Mouse (Mus musculus) cerebellum, postnatal 25 days (tissue): ENCODE measurements around the gene Gch1.

Experiments
- DNase-seq, 2 experiments: peaks; one replicate each; pipeline ENCODE4 v3.0.0; 2021; ENCODE audit warnings: mixed read lengths in 2 of 2

Gch1 gene

DNA sequence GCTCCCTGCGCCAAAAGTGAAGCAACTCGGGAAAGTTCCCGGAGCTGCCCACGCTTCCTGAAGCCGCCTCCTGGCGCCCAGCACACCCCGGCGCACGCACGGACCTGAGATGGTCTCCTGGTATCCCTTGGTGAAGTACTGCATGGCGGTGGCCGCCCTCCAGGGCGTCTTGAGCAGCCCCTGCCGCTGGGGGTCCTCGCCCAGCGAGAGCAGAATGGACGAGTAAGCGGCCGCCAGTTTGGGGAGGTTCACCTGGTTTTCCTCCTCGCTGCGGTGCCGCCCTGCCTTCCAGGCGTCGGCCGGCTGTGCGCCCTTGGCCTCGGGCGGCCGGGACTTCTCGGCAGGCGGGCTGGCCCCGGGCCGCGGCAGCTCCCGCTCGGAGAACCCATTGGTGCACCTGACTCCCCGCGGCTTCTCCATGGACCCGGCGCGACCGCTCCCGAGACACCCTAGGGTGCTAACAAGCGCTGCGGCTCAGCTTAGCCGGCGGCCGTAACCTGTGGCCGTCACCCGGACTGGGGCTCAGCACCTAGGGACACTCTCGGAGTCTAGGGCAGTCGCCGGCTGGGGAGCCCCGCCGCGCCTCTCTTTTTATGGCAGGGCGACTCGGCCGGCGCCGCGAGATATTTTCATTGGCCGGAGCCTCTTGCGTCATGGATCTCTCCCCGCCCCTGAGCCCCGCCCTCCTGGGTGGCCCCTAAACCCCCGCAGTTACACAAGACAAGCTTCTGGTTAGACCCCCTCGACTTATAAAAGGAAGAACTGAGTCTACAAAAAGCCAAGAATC lies at the start of gene Gch1:
Gene Gch1, minus strand, starts transcription at position 566 of the 787 bp plus-strand sequence.
- peak; percentile 69 to 78 for DNase-seq

DNA sequence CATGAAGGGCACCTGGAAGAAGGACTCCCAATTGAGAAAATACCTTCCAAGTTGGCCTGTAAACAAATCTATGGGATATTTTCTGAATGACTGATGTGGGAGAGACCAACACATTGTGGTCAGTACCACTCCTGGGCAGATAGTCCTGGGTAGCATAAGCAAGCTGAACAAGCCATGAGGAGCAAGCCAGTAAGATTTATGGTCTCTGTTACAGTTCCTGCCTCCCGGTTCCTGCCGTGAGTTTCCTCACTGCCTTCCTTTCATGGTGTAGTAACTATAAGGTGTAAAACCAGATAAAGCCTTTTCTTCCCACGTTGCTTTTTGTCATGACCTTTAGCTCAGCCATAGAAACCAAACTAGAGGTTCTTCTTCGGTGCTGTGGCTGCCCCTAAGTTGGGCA lies 48.1 kb upstream of the Gch1 start:
- DNase-seq = no peak

DNA sequence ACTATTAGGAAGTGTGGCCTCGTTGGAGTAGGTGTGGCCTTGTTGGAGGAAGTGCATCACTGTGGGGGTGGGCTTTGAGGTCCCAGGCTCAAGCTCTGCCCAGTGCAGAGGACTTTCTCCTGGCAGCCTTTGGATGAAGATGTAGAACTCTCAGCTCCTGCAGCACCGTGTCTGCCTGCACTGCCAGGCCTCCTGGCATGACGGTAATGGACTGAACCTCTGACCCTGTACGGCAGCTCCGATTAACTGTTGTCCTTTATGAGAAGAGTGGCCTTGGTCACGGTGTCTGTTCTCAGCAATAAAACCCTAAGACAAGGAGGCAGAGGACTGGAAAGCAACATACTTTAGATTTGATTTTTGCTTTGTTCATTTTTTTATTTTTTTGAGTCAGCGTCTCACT lies 47.3 kb upstream of the Gch1 start:
- no peak for DNase-seq

DNA sequence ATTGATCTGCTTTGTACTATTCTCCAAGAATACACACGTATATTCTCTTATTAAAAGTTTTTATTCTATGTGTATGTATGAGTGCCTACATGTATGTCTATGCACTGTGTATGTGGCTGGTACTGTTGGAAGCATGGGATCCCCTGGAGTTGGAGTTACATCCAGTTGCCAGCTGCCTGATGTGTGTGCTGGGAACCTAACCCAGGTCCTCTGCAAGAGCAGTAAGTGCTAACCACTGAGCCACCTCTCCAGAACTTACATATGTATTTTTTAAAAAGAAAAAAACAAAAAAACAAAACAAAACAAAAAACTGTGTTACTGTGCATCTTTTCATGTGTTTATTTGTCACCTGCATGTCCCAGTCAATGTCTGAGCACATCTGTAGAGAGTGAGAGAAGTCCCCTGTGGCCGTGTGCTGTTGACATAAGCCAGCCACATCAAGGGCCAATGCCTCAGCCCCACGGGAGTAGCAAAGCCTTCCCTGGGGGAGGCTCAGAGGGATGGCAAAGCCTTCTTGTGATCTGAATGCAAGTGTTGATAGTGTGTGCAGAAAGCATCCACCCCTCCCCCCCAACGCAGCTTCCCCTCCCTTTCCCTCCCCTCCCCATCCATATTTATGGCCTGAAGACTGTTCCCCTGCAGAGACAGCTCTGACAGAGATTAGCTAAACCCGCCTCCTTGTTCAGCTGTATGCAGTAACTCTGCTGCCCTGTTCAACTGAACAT lies 45.5 kb upstream of the Gch1 start:
- DNase-seq = no peak

DNA sequence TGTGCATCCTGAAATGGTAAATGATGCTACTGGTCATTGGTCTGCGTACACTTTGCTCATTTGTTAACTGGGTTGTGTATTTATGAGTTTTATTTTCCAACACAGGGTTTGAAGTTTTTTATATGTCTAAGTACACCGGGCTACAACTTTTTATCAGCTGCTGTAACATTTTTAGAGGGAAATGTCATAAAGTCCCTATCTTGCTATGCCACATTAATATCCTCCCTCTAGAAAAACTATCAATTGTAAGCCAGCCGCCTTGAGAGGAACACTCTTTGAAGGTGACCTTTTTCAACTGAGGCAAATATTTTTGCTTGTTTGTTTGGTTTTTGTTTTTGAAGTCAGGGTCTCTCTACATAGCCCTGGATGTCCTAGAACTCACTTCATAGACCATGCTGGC lies 44.8 kb upstream of the Gch1 start:
- no peak for DNase-seq

DNA sequence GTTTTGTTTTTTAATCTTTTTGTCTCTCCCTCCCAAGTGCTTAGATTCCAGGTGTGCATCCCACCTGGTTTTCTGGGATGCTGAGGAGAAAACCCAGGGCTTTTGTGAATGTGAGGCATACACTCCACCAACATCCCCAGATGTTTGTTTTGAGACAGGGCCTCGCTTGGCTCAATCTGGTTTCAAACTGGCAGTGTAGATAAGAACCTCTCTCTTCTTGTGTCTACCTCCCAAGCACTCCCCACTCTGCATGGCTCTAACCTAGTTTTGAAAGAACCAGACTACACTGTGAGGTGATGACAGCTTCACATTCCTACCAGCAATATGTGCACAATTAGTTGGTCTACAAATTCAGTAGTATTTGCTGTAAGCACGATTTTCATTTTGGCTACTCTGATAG lies 44.4 kb upstream of the Gch1 start:
- no peak for DNase-seq

DNA sequence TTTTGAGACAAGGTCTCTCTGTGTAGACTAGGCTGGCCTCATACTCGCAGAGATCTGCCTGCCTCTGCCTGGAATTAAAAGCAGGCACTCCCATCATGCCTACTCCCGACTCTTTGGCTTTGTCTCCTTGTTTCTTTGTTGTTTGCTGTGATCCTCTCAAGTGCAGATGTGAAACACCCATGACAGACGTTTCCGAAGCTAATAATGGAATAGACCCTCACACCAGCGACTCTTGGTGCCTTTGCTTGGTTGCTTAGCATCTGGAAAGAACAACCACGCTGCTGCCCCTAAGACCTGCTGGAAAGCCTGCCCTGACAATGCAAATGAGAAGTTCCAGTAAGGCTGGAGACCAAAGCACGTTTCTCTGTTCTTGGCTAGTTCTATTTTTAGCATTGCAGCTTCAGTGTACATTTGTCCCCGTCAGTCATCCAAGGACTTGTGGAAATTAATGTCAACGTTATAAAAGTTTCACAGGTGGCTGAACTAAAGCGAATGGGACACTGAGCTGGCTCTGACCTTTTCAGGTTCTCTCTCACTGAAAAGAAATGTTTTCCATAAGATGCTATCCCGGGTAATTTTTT lies 40.7 kb upstream of the Gch1 start:
- DNase-seq = no peak

DNA sequence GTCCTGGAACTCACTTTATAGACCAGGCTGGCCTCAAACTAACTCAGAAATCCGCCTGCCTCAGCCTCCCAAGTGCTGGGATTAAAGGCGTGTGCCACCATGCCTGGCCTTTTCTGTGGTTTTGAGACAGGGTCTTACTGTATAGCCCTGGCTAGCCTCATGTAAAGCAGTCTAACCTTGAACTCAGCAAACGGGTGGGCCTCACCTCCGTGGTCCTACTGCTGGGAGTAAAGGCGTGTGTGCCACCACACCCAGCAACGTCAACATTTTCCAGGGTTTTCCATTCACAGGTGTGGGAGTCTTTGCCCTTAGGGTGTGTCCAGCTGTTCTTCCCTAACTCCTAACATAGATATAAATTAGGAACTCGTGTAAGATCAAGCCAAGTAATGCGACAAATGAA lies 36.7 kb upstream of the Gch1 start:
- DNase-seq = no peak

DNA sequence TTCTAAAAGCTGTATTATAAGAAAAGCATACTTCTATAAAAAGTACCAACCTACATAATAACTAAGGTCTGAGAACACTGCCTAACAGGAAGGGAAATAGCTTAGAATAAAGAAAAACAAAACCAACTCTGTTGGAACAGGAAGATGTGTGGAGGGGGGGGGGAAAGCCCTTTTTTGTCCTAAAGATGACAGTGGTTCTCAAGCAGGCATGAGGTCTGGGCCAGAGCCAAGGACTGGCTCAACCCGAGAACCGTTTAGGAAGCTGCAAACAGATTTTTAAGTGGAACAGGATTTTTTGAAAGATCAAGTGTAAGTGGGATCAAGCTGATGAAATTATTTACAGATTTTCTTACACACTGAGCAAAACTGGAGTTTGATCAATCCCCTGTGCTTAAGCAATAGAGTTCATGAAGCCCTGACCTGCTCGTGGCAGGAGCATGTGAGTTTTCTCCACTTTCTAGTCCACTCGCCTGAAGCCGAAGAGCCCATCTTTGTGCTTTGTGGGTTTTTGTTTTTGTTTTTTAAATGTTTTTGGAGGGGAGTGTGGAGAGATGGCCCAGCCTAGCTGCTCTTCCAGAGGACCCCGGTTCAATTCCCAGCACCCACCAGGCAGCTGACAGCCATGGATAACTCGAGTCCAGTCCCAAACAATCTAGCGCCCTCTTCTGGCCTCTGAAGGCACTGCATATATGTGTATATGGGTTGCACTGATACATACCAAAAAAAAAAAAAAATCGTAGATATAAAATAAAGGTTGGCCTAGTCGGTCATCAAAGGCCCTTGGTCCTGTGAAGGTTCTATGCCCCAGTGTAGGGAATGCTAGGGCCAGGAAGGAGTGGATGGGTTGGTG lies 35.5 kb upstream of the Gch1 start:
- DNase-seq = peak in 1 of 2 experiments; percentile 6

DNA sequence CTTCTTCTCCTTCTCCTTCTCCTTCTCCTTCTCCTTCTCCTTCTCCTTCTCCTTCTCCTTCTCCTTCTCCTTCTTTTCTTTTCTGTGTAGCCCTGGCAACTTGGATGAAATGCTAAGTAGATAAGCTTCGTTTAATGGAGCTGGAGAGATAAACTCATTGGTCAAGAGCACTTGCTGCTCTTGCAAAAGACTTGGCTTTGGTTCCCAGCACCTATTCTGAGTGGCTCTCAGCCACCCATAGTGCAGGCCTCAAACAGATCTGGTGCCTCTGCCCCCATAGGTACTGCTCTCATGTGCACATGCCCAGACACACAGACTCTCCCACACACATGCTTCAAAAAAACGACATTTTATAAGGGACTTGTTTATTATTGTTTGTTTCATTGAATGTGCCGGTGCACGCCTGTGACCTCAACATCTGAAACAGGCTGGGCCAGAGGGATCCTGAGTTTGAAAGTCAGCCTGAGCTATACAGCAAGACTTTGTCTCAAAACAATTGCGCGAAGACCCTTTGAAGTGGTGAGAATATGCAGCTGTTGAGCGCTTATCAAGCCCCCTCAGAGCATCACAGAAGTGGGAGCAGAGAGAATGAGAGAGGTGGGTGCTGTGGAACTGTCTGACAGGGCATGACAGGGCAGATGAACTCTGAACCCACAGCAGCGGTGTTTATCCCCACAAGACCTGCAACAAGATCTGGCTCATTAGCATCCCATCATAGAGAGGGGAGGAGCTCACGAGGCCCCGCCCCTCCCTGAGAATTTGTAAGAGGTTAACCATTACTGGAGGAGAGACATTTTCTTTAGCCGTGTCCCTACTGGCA lies 33.6 kb upstream of the Gch1 start:
- no peak for DNase-seq

DNA sequence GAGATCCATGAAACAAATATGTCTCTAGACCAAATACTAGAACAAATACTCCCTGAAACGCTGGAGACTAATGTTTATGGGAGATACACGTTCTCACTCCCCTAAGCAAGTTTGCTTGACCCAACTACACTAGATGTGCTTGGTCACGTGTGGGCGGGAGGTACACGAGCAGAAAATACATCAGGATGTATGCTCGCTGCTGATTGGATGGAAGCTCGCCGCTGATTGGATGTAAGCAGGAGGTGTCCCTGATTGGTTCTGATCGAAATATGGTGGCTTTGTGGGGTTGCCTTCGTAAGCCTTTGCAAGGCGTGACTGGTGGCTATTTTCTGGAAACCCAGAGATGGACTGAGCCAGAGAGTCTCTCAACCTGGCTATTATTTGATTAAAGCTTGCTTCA lies 32.4 kb upstream of the Gch1 start:
- DNase-seq = no peak

DNA sequence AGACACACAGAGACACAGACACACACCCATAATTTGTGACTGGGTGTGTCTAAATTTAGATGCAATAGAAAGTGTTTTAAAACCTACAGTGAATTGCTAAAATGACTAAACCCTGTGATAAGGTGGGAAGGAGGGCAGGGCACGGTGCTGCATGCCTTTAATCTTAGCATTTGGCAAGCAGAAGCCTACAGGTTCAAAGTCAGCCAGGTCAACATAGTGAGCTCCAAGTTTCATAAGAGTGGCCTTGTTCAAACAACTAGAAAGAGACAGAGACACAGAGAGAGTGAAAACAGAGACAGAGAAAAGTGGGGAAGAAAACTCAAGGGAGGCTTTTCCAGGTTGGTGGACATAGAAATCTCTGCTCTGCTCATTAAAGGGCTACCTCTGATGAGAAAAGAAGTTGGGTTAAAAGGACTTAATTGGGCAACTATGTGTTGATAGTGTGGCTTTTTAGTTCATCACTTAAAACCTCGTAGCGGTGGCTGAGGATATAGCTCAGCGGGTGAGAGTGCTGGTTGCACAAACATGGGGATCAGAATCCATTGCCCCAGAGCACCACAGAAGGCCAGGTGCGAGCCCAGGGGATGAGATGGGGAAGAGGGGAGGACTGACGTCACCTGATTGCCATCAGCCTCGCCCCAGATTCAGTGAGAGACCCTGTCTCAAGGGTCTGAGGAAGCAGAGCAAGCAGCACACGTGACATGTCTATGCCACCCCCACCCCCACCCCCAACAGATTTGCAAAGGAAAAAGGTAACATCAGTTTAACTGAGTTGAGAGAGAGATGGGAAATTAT lies 31.2 kb upstream of the Gch1 start:
- no peak for DNase-seq

DNA sequence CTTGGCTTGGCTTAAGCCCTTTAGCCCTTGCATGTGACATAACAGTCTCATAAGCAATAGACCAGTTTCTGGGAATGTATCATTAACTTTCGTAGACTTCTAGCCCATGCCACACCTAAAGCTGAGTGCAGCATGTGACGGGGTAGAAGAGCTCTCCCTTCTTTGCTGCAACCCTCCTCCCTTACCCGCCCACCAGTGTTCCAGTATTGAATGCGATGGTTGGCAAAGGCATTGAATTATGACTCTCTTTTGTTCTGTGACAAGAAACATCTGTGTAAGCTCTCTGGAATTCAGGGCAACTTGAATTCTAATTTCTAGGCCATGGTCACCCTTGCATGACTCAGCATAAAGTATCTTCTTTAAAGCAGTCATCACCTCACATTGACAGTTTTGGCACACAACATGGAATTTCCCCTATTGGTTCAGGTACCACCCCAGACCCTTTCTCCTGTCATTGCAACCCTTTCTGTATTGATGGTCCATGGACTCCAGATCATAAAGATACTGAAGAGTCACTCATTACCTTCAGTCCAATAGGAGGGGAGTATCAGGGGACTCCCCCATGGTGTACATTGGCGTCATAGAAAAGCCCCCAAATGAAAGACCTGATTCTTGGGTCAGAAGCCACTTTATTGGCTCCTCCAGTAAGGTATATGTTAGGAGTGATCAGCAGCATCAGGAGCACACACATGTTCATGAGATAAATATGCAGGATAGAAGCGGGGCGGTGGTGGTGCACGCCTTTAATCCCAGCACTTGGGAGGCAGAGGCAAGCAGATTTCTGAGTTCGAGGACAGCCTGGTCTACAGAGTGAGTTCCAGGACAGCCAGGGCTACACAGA lies 29.8 kb upstream of the Gch1 start:
- DNase-seq = no peak

DNA sequence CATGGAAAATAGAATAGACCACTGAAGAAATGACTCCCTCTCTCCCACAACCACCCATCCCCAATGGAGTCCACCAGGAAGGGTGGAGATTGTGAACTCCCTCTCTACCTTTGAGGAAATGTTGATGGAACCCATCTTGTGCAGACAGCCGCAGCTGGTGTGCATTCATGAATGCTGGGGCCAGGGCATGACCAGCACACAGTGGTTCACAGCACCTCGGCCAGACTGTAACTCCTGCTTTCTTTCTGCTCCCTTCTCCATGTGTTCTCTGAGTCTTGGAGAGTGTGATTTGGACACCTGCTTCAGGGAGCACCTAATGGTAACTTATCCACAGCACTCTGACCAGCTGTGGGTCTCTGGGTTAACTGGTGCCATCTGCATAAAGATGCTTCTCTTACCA lies 27.3 kb upstream of the Gch1 start:
- no peak for DNase-seq

DNA sequence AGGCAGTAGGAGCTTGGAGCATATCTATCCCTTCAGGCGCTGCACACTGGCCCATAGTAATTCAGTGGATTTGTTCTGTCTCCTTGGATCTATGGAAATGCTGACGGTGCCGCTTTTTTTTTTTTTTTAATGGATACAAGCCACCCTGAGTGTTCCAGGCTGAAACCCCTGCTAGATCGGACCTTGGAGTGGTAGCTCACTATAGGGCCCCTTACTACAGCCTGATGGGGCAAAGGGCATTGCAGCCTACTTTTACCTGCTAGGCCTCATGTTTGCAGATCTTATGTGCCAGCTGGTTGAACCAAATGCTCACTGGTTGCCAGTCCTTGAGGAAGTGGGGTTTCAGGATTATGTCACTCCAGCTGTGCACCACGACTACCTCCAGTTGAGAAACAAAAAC lies 25.2 kb upstream of the Gch1 start:
- DNase-seq = no peak

DNA sequence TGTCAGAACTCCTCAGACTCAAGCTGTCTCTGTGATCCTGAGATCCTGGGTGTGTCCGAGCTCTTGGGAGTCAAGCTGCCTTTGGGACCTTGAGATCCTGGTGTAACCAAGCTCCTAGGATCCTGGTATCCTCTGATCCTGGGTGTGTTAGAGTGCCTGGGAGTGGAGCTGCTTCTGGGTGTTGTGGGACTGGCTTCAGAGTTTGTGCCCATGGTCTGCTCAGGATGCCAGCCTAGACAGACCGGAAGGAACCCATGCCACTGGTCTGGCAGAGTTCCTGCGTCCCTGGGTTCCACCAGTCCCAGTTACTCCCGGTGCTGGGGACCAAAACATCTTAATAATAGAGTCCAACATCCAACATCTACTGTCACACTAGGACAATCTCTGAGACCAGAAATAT lies 24.1 kb upstream of the Gch1 start:
- DNase-seq = no peak

DNA sequence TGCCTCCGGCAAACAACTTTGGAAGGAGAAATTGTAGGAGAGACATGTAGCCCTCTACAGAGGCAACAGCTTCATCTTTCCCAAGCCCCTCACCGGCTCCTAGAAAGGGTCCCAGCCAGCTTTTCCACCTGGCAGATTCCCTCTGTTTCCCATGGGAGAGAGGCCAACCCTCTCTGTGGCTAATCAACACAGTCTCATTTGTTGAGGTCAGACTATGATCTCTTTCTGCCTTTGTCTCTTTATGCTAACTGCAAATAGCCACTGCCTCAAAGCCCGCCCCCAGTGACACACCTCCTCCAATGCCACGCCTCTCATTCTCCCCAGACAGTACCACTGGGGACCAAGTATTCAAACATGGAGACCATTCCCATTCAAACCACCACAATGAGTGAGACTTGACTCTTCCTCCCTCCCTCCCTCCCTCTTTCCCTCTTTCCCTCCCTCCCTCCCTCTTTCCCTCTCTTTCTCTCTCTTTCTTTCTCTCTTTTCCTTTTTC lies 20.5 kb upstream of the Gch1 start:
- no peak for DNase-seq

DNA sequence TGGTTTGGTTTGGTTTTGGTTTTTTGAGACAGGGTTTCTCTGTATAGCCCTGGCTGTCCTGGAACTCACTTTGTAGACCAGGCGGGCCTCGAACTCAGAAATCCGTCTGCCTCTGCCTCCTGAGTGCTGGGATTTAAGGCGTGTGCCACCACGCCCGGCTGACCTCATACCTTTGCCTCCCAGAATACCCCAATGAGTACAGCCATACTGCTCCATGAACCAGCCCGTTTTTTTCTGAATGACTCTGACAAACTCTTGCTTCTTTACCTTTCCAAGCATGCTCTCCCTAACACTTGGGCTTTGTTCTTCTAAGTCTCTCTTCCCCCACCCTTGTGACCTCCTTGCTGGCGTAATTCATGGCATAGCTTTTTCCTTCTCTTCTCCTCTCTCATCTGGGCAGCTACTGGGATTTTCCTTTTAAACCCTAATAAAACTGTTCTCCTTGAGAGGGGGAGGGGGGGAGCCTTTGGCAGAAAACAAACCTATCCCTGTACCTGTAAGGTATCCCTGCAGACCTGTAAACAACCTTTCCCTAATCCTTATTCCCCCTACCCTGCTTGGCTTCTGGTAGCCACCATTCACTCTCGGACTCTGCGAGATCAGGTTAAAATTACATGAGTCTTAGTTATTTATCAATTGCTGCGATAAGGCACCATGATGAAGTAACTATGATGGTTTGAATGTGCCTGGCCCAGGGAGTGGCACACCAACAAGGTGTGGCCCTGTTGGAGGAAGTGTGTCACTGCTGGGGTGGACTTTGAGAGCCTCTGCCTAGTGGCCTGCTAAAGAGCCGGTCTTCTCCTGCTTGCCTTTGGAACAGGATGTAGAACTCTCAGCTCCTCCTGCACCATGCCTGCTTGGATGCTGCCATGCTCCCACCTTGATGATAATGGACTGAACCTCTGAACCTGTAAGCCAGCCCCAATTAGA lies 19.6 kb upstream of the Gch1 start:
- DNase-seq = no peak

DNA sequence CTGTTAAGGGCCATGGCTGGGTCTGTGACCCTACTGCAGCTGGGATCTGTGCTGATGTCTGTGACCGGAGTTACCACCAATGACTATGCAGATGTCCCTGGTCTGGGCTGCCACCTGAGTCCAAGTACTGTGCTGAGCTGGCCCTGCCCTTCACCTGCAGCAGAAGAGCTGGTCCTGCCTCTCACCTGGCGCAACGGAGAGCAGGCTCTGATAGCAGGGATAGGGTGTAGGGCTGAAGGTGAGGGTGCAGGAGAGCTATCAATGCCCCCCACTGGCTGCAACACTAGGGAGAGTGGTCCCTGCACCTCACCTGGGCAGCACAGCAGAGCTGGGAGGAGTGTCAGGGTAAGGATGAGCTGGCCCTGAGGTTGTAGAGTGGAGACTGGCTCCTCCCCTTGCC lies 17.4 kb upstream of the Gch1 start:
- DNase-seq = no peak
